Mouse (Mus musculus): ENCODE results near the gene Dgkb. TPM values are rescaled to one million over a fixed set of nuclear protein-coding genes. Genes with fewer than 3 reads are reported as not detected.
A peak's percentile ranks its signal among the peaks of the same experiment; 100 is the strongest.

Gene Dgkb
- polyA plus RNA-seq (2016; fragmentation: Nextera tagmentation; extraction: Ambion mirVana), result 0.15 and 0.25 TPM in 2 replicates

GRCm38 (mm10) chr12:37817426-37817825 is at the start of gene Dgkb:
Gene Dgkb, plus strand, starts transcription at chr12:37817726.
- DNase-seq (ENCODE audit: low spot score), result no peak
- H3K36me3 ChIP-seq, result no peaks in the 10 kb centered on the region
- H3K27me3 ChIP-seq (ENCODE audit: insufficient read depth, poor library complexity, severe bottlenecking), result no peaks in the 10 kb centered on the region
- H3K27ac ChIP-seq, result no peak within 1 kb of the TSS
- no peaks in the 10 kb centered on the region for H3K4me1 ChIP-seq (replicated peaks)
- no peaks in the 10 kb centered on the region for H3K9me3 ChIP-seq
- no peak within 1 kb of the TSS for H3K4me3 ChIP-seq
- 72% methylated on average over 3 of the region's 3 CpGs for WGBS

GRCm38 (mm10) chr12:37769844-37770243 is 47.7 kb upstream of the Dgkb start:
- WGBS, result 80% methylated on average over 1 of the region's 1 CpGs
- no peak for DNase-seq (ENCODE audit: low spot score)
- no peaks in the 10 kb centered on the region for H3K36me3 ChIP-seq

GRCm38 (mm10) chr12:37773681-37774357 is 43.7 kb upstream of the Dgkb start:
- no peaks in the 10 kb centered on the region for H3K9me3 ChIP-seq
- peak overlapping the region; percentile 23; the same call in 1 of the 2 replicates for H3K27ac ChIP-seq
- no peaks in the 10 kb centered on the region for H3K27me3 ChIP-seq (ENCODE audit: insufficient read depth, poor library complexity, severe bottlenecking)
- WGBS, result 9% methylated on average over 8 of the region's 8 CpGs
- no peaks in the 10 kb centered on the region; the same call in 1 of the 2 replicates for H3K4me1 ChIP-seq (replicated peaks)
- H3K36me3 ChIP-seq, result no peaks in the 10 kb centered on the region
- DNase-seq (ENCODE audit: low spot score), result peak; percentile 7
- H3K4me3 ChIP-seq, result peak overlapping the region; percentile 33

More at GRCm38 (mm10) chr12:37769844-37770243, 47.7 kb upstream of the Dgkb start:
- Histone ChIP-seq H3K4me3 (no peak overlapping the region), H3K27me3 (ENCODE audit: insufficient read depth, poor library complexity, severe bottlenecking) (no peaks in the 10 kb centered on the region), H3K9me3 (no peaks in the 10 kb centered on the region), H3K4me1 (replicated peaks) (no peaks in the 10 kb centered on the region; the same call in 1 of the 2 replicates), H3K27ac (no peak overlapping the region)

- DNase-seq (ENCODE audit: low spot score), result no peak
- Histone ChIP-seq H3K4me1 (replicated peaks) (no peaks in the 10 kb centered on the region; the same call in 1 of the 2 replicates), H3K36me3 (no peaks in the 10 kb centered on the region), H3K4me3 (no peak overlapping the region), H3K9me3 (no peaks in the 10 kb centered on the region), H3K27ac (no peak overlapping the region), H3K27me3 (ENCODE audit: insufficient read depth, poor library complexity, severe bottlenecking) (no peaks in the 10 kb centered on the region)
- WGBS, result 41% methylated on average over 2 of the region's 2 CpGs
Measured at GRCm38 (mm10) chr12:37774591-37774990, 42.9 kb upstream of the Dgkb start.

GRCm38 (mm10) chr12:37796265-37796928 is 21.1 kb upstream of the Dgkb start:
- no peak for DNase-seq (ENCODE audit: low spot score)
- 87% methylated on average over 4 of the region's 4 CpGs for WGBS

GRCm38 (mm10) chr12:37814122-37814521 is 3.4 kb upstream of the Dgkb start:
- DNase-seq (ENCODE audit: low spot score), result no peak
- Histone ChIP-seq H3K9me3 (no peaks in the 10 kb centered on the region), H3K27me3 (ENCODE audit: insufficient read depth, poor library complexity, severe bottlenecking) (no peaks in the 10 kb centered on the region), H3K4me1 (replicated peaks) (no peaks in the 10 kb centered on the region), H3K36me3 (no peaks in the 10 kb centered on the region), H3K27ac (no peak overlapping the region), H3K4me3 (no peak overlapping the region)
- WGBS, result 85% methylated on average over 3 of the region's 3 CpGs

More at GRCm38 (mm10) chr12:37796265-37796928, 21.1 kb upstream of the Dgkb start:
- H3K4me3 ChIP-seq, result no peak overlapping the region
- H3K27ac ChIP-seq, result no peak overlapping the region
- H3K4me1 ChIP-seq (replicated peaks), result no peaks in the 10 kb centered on the region
- no peaks in the 10 kb centered on the region for H3K9me3 ChIP-seq
- H3K36me3 ChIP-seq, result no peaks in the 10 kb centered on the region
- no peaks in the 10 kb centered on the region for H3K27me3 ChIP-seq (ENCODE audit: insufficient read depth, poor library complexity, severe bottlenecking)

GRCm38 (mm10) chr12:37821052-37821810 is 3.7 kb downstream of the Dgkb start:
- no peaks in the 10 kb centered on the region for H3K9me3 ChIP-seq
- H3K4me3 ChIP-seq, result no peak overlapping the region
- H3K27ac ChIP-seq, result no peak overlapping the region
- no peak for DNase-seq (ENCODE audit: low spot score)
- 89% methylated on average over 8 of the region's 8 CpGs for WGBS
- no peaks in the 10 kb centered on the region for H3K4me1 ChIP-seq (replicated peaks)
- H3K27me3 ChIP-seq (ENCODE audit: insufficient read depth, poor library complexity, severe bottlenecking), result no peaks in the 10 kb centered on the region
- H3K36me3 ChIP-seq, result no peaks in the 10 kb centered on the region

- WGBS, result under 1% methylated on average over 26 of the region's 26 CpGs
- peak overlapping the region; percentile 53; the same call in 1 of the 2 replicates for H3K27ac ChIP-seq
Measured at GRCm38 (mm10) chr12:37880042-37881017, 62.8 kb downstream of the Dgkb start.

GRCm38 (mm10) chr12:37881376-37881775 is 63.9 kb downstream of the Dgkb start:
- H3K27ac ChIP-seq, result no peak overlapping the region
- WGBS, result 3% methylated on average over 10 of the region's 10 CpGs
- H3K27me3 ChIP-seq (ENCODE audit: insufficient read depth, poor library complexity, severe bottlenecking), result peaks cover 6% of the 10 kb centered on the region
- peak overlapping the region; percentile 60 for H3K4me3 ChIP-seq
- no peaks in the 10 kb centered on the region for H3K36me3 ChIP-seq
- peaks cover 11% of the 10 kb centered on the region; the same call in 1 of the 2 replicates for H3K4me1 ChIP-seq (replicated peaks)
- H3K9me3 ChIP-seq, result no peaks in the 10 kb centered on the region
- no peak for DNase-seq (ENCODE audit: low spot score)

More at GRCm38 (mm10) chr12:37880042-37881017, 62.8 kb downstream of the Dgkb start:
- peak; percentile 54 for DNase-seq (ENCODE audit: low spot score)
- H3K4me3 ChIP-seq, result peak overlapping the region; percentile 60
- H3K36me3 ChIP-seq, result no peaks in the 10 kb centered on the region
- H3K27me3 ChIP-seq (ENCODE audit: insufficient read depth, poor library complexity, severe bottlenecking), result peaks cover 6% of the 10 kb centered on the region
- H3K9me3 ChIP-seq, result no peaks in the 10 kb centered on the region
- peaks cover 11% of the 10 kb centered on the region; the same call in 1 of the 2 replicates for H3K4me1 ChIP-seq (replicated peaks)

GRCm38 (mm10) chr12:37882796-37883195 is 65.3 kb downstream of the Dgkb start:
- 88% methylated on average over 1 of the region's 1 CpGs for WGBS
- Histone ChIP-seq H3K4me1 (replicated peaks) (peaks cover 11% of the 10 kb centered on the region; the same call in 1 of the 2 replicates), H3K4me3 (no peak overlapping the region), H3K27me3 (ENCODE audit: insufficient read depth, poor library complexity, severe bottlenecking) (peaks cover 6% of the 10 kb centered on the region), H3K36me3 (no peaks in the 10 kb centered on the region), H3K27ac (no peak overlapping the region), H3K9me3 (no peaks in the 10 kb centered on the region)
- DNase-seq (ENCODE audit: low spot score), result no peak

GRCm38 (mm10) chr12:37883781-37884180 is 66.3 kb downstream of the Dgkb start:
- DNase-seq (ENCODE audit: low spot score), result no peak
- Histone ChIP-seq H3K27ac (no peak overlapping the region), H3K27me3 (ENCODE audit: insufficient read depth, poor library complexity, severe bottlenecking) (peaks cover 6% of the 10 kb centered on the region), H3K9me3 (no peaks in the 10 kb centered on the region), H3K4me1 (replicated peaks) (peaks cover 11% of the 10 kb centered on the region; the same call in 1 of the 2 replicates), H3K36me3 (no peaks in the 10 kb centered on the region), H3K4me3 (no peak overlapping the region)
- 89% methylated on average over 4 of the region's 4 CpGs for WGBS

GRCm38 (mm10) chr12:37888591-37888990 is 71.1 kb downstream of the Dgkb start:
- Histone ChIP-seq H3K36me3 (no peaks in the 10 kb centered on the region), H3K4me1 (replicated peaks) (no peaks in the 10 kb centered on the region), H3K27ac (no peak overlapping the region), H3K4me3 (no peak overlapping the region), H3K27me3 (ENCODE audit: insufficient read depth, poor library complexity, severe bottlenecking) (no peaks in the 10 kb centered on the region), H3K9me3 (no peaks in the 10 kb centered on the region)
- DNase-seq (ENCODE audit: low spot score), result no peak
